Mouse (Mus musculus) heart, postnatal 0 days (tissue): ENCODE measurements at regions not wholly inside any gene's neighbourhood (a gene's known extent, or its start where the extent isn't known, plus 50 kb on each side); places are given as distances from the start of the nearest gene placed in this dataset.

Experiments
- ATAC-seq: fragments of 200-750 bp; cut with Nextera tagmentation; 2 replicates; pipeline ENCODE4 v1.8.0; 2017; ENCODE audit warnings: low read depth, moderate number of reproducible peaks, moderate library complexity; ENCODE audit not compliant: insufficient read depth
- DNase-seq: peaks from one replicate; pipeline ENCODE4 v3.0.0-alpha.2; 2016; ENCODE audit warnings: low spot score
- H3K27ac ChIP-seq: fragments of 300-500 bp; sonication (generic); 2 replicates; pipeline ENCODE4 v1.5.1; 2014; ENCODE audit warnings: low read depth, mild to moderate bottlenecking
- H3K27me3 ChIP-seq: fragments of 300-500 bp; sonication (generic); 2 replicates; pipeline ENCODE4 v1.6.1; 2014; ENCODE audit warnings: low read length, mixed read lengths; ENCODE audit not compliant: control insufficient read depth, insufficient read depth
- H3K36me3 ChIP-seq: fragments of 300-500 bp; sonication (generic); replicated peaks from 2 replicates; pipeline ENCODE4 v1.6.1; 2014; ENCODE audit warnings: low read length, mixed read lengths; ENCODE audit not compliant: control insufficient read depth, insufficient read depth
- H3K4me1 ChIP-seq: fragments of 300-500 bp; sonication (generic); 2 replicates; pipeline ENCODE4 v1.6.1; 2014; ENCODE audit warnings: antibody characterized with exemption; ENCODE audit not compliant: control insufficient read depth, insufficient read depth
- H3K4me2 ChIP-seq: fragments of 300-500 bp; sonication (generic); 2 replicates; pipeline ENCODE4 v1.6.1; 2014; ENCODE audit warnings: low read depth, mild to moderate bottlenecking, low read length, moderate library complexity
- H3K4me3 ChIP-seq: fragments of 300-500 bp; sonication (generic); 2 replicates; pipeline ENCODE4 v1.5.1; 2014; ENCODE audit warnings: low read depth, low read length
- H3K9ac ChIP-seq: fragments of 300-500 bp; sonication (generic); replicated peaks from 2 replicates; pipeline ENCODE4 v1.6.1; 2014; ENCODE audit warnings: low read depth, low read length, mixed read lengths
- H3K9me3 ChIP-seq: fragments of 300-500 bp; sonication (generic); replicated peaks from 2 replicates; pipeline ENCODE4 v1.6.1; 2016; ENCODE audit warnings: low read length; ENCODE audit not compliant: control insufficient read depth
- CTCF ChIP-seq: IDR thresholded peaks from 2 replicates; pipeline ENCODE4 v1.5.1; 2016; ENCODE audit warnings: antibody characterized with exemption, control low read depth, low read depth
- EP300 ChIP-seq: IDR thresholded peaks from 2 replicates; pipeline ENCODE4 v1.6.1; 2016; ENCODE audit warnings: antibody characterized with exemption, low read depth
- WGBS: fragments of 180-500 bp; shearing (Covaris S2); extraction: QIAGEN DNeasy Blood & Tissue Kit; methylation state at CpG from one replicate; pipeline ENCODE4 v1.1.7; 2014; 5-methylcytosine and 5-hydroxymethylcytosine counted together

DNA sequence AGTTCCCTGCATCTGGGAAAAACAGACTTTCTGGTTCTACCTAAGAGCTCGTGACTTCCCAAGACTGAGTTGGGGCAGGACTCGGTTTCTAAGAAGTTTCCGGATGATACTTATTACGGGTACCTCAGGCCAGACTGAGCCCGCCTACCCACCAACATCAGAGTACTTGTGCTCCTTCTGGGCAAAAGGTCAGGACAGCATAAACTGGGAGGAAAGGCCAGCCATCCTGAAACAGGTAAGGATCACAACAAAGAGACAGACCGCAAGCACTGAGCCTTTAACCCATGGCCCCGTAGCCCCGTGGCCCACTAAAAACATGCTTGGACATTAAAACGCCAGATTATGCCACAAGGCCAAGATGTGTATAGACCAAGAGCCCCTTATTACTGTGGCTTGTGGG is 199.6 kb downstream of the Ttc8 start:
- Histone ChIP-seq H3K36me3 (no peaks in the 10 kb centered on the region), H3K4me3 (no peak overlapping the region), H3K9me3 (no peaks in the 10 kb centered on the region), H3K4me2 (no peak overlapping the region), H3K27ac (no peak overlapping the region), H3K27me3 (no peaks in the 10 kb centered on the region), H3K4me1 (no peaks in the 10 kb centered on the region), H3K9ac (no peak overlapping the region)
- ATAC-seq = no peak
- WGBS = 91% methylated on average over 9 of the region's 9 CpGs
- DNase-seq = no peak
- TF ChIP-seq EP300 (no peak), CTCF (no peak)

DNA sequence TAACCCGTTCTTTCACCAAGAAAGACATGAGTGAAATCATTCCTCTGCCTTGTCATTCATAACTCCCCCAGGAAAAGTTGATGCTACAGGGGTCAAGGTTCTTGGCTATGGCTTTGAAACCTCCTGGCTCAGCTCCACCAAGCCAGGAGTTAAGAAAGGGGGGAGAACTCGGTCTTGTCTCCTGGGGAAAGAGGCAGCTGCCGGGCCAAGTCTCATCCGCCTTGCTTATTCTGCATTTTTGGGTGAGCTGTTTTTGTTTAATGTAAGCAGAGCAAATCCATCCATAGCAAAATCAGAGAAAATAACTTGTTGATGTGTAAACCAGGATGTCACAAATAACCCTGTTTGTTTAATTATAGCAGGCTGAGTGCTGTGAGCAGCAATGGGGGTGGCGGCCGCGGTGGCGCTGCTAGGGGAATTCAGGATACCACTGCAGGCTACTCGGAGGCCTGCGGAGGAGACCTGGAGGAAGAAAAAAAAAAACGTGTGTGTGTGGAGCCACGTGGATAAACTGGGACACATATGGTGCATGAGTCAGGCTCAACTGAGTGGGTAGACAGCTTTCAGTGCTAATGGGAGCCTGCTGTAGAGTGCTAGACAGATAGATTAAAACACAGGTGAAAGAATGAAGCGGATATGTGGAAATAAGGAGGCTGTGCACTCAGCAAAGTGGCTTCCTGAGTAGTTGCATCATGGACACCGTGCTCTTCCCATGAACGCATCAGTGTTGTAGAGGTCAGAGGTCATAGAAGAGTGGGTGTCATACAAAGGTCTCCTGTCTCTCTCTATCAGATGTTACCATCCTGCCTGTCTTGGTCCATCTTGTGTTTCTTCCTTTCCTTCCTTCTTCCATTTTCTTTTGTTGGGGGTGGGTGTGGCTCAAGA is 203.5 kb downstream of the Ttc8 start:
- Histone ChIP-seq H3K27ac (no peak overlapping the region), H3K4me1 (no peaks in the 10 kb centered on the region), H3K36me3 (no peaks in the 10 kb centered on the region), H3K9me3 (no peaks in the 10 kb centered on the region), H3K27me3 (no peaks in the 10 kb centered on the region), H3K4me2 (no peak overlapping the region), H3K4me3 (no peak overlapping the region), H3K9ac (no peak overlapping the region)
- no peak for TF ChIP-seq CTCF
- no peak for TF ChIP-seq EP300
- ATAC-seq (no peak), DNase-seq (no peak)
- WGBS = 68% methylated on average over 15 of the region's 15 CpGs

DNA sequence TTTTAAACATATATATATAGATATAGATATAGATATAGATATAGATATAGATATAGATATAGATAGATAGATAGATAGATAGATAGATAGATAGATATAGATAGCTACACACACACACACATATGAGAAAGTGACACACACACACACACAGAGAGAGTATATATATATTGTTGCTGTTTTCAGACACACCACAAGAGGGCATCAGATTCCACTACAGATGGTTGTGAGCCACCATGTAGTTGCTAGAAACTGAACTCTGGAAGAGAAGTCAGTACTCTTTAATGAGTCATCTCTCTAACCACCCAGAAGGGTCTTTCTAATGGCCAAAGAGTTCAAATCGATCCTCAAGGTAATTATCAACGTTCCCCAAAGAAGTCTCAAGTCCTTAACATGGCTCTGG is 205.8 kb downstream of the Ttc8 start:
- TF ChIP-seq CTCF (no peak), EP300 (no peak)
- Histone ChIP-seq H3K4me3 (no peak overlapping the region), H3K4me2 (no peak overlapping the region), H3K27me3 (no peaks in the 10 kb centered on the region), H3K27ac (no peak overlapping the region), H3K4me1 (no peaks in the 10 kb centered on the region), H3K9me3 (no peaks in the 10 kb centered on the region), H3K36me3 (no peaks in the 10 kb centered on the region), H3K9ac (no peak overlapping the region)
- no peak for ATAC-seq
- no peak for DNase-seq
- WGBS = 94% methylated on average over 2 of the region's 2 CpGs
